Mouse (Mus musculus): ENCODE measurements around the gene Pkd1l2. TPM values are rescaled to one million over a fixed set of nuclear protein-coding genes. Genes with fewer than 3 reads are reported as not detected.

Gene Pkd1l2
- polyA plus RNA-seq, 1 experiment from 2014 or later = not detected

GRCm38 (mm10) chr8:117053135-117054079 is 28.8 kb downstream of the Pkd1l2 start:
- Histone ChIP-seq H3K27me3 (no peaks in the 10 kb centered on the region), H3K27ac (no peak overlapping the region), H3K4me2 (replicated peaks) (no peak overlapping the region), H3K36me3 (no peaks in the 10 kb centered on the region), H3K9me3 (replicated peaks) (no peaks in the 10 kb centered on the region), H3K4me1 (no peaks in the 10 kb centered on the region), H3K9ac (no peak overlapping the region), H3K4me3 (no peak overlapping the region)
- WGBS = 64% methylated on average over 12 of the region's 12 CpGs
- ATAC-seq (ENCODE audit: low FRiP score) = no peak

DNA sequence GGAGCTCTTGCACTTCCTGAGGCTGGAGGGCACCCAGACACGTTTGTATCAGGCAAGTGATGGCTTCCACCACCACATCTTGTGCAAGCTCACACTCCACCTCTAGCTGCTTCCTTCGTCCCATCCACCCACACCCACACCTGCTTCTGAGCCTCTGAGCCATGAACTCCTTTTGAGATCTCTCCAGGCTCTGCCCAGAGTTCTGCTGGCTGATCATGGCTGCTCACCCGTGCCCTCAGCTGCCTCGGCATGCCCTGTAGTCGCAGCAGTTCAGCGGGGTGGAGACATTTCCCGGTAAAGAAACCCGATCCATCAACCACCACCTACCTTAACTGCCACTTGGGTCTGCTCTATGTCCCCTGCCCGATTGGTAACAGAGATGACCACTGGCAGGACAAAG is 30.9 kb downstream of the Pkd1l2 start:
- H3K27ac ChIP-seq = no peak overlapping the region
- no peak for ATAC-seq (ENCODE audit: low FRiP score)
- no peaks in the 10 kb centered on the region for H3K36me3 ChIP-seq
- H3K9ac ChIP-seq = no peak overlapping the region
- no peak overlapping the region for H3K4me3 ChIP-seq
- H3K27me3 ChIP-seq = no peaks in the 10 kb centered on the region
- H3K4me2 ChIP-seq (replicated peaks) = no peak overlapping the region
- 64% methylated on average over 9 of the region's 9 CpGs for WGBS
- H3K4me1 ChIP-seq = no peaks in the 10 kb centered on the region
- H3K9me3 ChIP-seq (replicated peaks) = no peaks in the 10 kb centered on the region

GRCm38 (mm10) chr8:117050763-117051162 is 31.5 kb downstream of the Pkd1l2 start:
- WGBS = 87% methylated on average over 9 of the region's 9 CpGs
- H3K27ac ChIP-seq = no peak overlapping the region
- no peaks in the 10 kb centered on the region for H3K9me3 ChIP-seq (replicated peaks)
- no peak overlapping the region for H3K4me2 ChIP-seq (replicated peaks)
- H3K4me1 ChIP-seq = no peaks in the 10 kb centered on the region
- no peak overlapping the region for H3K9ac ChIP-seq
- no peak overlapping the region for H3K4me3 ChIP-seq
- no peaks in the 10 kb centered on the region for H3K27me3 ChIP-seq
- ATAC-seq (ENCODE audit: low FRiP score) = no peak
- no peaks in the 10 kb centered on the region for H3K36me3 ChIP-seq

GRCm38 (mm10) chr8:117049444-117049843 is 32.8 kb downstream of the Pkd1l2 start:
- no peaks in the 10 kb centered on the region for H3K9me3 ChIP-seq (replicated peaks)
- no peak overlapping the region for H3K4me3 ChIP-seq
- no peak overlapping the region for H3K27ac ChIP-seq
- H3K36me3 ChIP-seq = no peaks in the 10 kb centered on the region
- ATAC-seq (ENCODE audit: low FRiP score) = no peak
- no peak overlapping the region for H3K9ac ChIP-seq
- H3K4me1 ChIP-seq = no peaks in the 10 kb centered on the region
- H3K27me3 ChIP-seq = no peaks in the 10 kb centered on the region
- H3K4me2 ChIP-seq (replicated peaks) = no peak overlapping the region
- WGBS = 67% methylated on average over 7 of the region's 7 CpGs

GRCm38 (mm10) chr8:117043584-117043983 is 38.7 kb downstream of the Pkd1l2 start:
- no peak overlapping the region for H3K4me2 ChIP-seq (replicated peaks)
- WGBS = 97% methylated on average over 3 of the region's 3 CpGs
- no peaks in the 10 kb centered on the region for H3K36me3 ChIP-seq
- H3K9me3 ChIP-seq (replicated peaks) = no peaks in the 10 kb centered on the region
- no peak overlapping the region for H3K27ac ChIP-seq
- no peak overlapping the region for H3K4me3 ChIP-seq
- 0 out of 2 replicates have a peak, but pooled peaks cover 9% of the 10 kb centered on the region for H3K4me1 ChIP-seq
- H3K27me3 ChIP-seq = no peaks in the 10 kb centered on the region
- H3K9ac ChIP-seq = no peak overlapping the region
- no peak for ATAC-seq (ENCODE audit: low FRiP score)

DNA sequence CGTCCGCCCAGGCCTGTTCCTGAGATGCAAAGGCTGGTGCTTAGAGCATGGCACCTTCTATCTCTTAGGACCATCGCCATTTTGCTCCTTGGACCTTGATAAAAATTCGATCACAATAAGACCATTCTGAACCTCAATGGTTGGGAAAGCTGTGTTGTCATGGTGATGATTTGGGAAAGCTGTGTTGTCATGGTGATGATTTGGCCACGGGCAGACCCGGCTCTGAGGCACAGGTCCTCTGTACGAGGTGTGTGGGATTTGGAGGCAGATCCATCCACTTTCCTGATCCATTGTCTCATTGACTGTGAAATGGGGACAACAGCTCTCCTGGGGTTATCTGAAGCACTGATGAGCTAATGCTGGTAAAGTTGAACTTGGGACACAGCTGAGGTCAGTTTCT is 42.4 kb downstream of the Pkd1l2 start:
- 56% methylated on average over 7 of the region's 7 CpGs for WGBS
- ATAC-seq (ENCODE audit: low FRiP score) = no peak
- no peak overlapping the region for H3K27ac ChIP-seq
- 0 out of 2 replicates have a peak, but pooled peaks cover 9% of the 10 kb centered on the region for H3K4me1 ChIP-seq
- H3K27me3 ChIP-seq = no peaks in the 10 kb centered on the region
- H3K4me2 ChIP-seq (replicated peaks) = no peak overlapping the region
- no peak overlapping the region for H3K9ac ChIP-seq
- H3K9me3 ChIP-seq (replicated peaks) = no peaks in the 10 kb centered on the region
- H3K4me3 ChIP-seq = no peak overlapping the region
- H3K36me3 ChIP-seq = no peaks in the 10 kb centered on the region

DNA sequence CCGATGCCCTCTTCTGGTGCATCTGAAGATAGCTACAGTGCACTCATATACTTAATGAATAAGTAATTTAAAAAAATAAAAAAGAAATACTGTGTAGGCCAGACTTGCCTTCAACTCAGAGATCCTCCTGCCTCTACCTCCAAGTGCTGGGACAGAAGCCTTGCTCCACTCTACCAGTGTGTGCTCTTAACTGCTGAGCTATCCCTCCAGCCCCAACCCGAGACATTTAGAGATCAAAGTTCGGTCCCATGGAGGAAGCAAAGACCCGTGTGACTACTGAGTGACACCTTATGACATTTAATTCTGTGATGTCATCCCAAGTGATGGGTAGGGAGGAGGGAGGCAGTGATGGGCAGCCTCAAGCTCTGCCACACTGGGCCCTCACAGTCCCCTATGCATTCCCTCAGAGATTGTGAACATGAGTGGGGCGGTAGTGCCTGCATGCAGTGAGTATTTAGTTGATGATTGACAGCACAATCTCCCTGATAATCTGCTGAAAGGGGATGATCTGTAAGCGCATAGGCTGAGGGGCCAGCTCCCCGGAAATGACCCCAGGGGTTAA is 44.8 kb downstream of the Pkd1l2 start:
- Histone ChIP-seq H3K4me1 (0 out of 2 replicates have a peak, but pooled peaks cover 9% of the 10 kb centered on the region), H3K27me3 (no peaks in the 10 kb centered on the region), H3K4me2 (replicated peaks) (no peak overlapping the region), H3K9me3 (replicated peaks) (no peaks in the 10 kb centered on the region), H3K27ac (no peak overlapping the region), H3K4me3 (no peak overlapping the region), H3K36me3 (no peaks in the 10 kb centered on the region), H3K9ac (no peak overlapping the region)
- WGBS = 83% methylated on average over 7 of the region's 7 CpGs
- no peak for ATAC-seq (ENCODE audit: low FRiP score)

DNA sequence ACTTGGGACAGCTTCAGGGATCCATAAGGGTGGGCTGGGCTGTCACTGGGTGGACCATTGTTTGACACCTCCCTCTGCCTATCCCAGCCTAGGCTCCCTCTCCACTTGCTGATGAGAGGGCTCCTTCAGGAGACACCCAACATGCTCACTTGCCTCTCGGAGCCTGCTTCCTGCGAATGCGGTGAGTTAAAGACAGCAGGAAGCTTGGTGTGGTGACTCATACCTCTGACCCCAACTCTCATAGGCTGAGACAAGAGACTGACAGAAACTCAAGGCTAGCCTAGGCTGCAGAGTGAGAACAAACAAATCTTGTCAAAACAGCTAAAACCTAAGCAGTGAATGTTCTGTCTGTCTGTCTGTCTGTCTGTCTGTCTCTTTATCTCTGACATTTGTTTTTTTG is 48.9 kb downstream of the Pkd1l2 start:
- Histone ChIP-seq H3K4me2 (replicated peaks) (no peak overlapping the region), H3K4me1 (no peaks in the 10 kb centered on the region), H3K9ac (no peak overlapping the region), H3K9me3 (replicated peaks) (no peaks in the 10 kb centered on the region), H3K36me3 (no peaks in the 10 kb centered on the region), H3K27ac (no peak overlapping the region), H3K4me3 (no peak overlapping the region), H3K27me3 (no peaks in the 10 kb centered on the region)
- ATAC-seq (ENCODE audit: low FRiP score) = no peak
- WGBS = 87% methylated on average over 3 of the region's 3 CpGs

DNA sequence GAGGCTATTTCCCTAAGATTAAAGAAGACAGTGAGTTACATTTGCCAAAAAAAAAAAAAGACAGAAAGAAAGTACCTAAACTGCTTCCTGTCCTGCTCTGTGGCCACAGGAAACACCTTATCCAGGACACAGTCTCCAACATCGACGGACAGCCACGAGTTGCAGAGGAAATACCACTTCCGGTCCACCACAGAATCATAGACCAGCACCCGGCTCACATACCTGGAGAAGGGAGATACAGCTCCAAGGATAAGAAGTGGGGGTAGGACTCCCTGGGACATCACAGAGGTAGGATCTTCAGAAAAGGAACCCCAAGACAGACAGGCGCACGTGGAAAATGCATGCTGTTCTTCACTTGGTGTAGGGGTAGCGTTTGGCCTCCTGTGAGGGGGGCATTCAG is 49.6 kb downstream of the Pkd1l2 start:
- no peak overlapping the region for H3K4me3 ChIP-seq
- ATAC-seq (ENCODE audit: low FRiP score) = no peak
- 83% methylated on average over 8 of the region's 8 CpGs for WGBS
- H3K27ac ChIP-seq = no peak overlapping the region
- H3K9ac ChIP-seq = no peak overlapping the region
- no peaks in the 10 kb centered on the region for H3K4me1 ChIP-seq
- no peaks in the 10 kb centered on the region for H3K36me3 ChIP-seq
- H3K27me3 ChIP-seq = no peaks in the 10 kb centered on the region
- H3K4me2 ChIP-seq (replicated peaks) = no peak overlapping the region
- no peaks in the 10 kb centered on the region for H3K9me3 ChIP-seq (replicated peaks)

DNA sequence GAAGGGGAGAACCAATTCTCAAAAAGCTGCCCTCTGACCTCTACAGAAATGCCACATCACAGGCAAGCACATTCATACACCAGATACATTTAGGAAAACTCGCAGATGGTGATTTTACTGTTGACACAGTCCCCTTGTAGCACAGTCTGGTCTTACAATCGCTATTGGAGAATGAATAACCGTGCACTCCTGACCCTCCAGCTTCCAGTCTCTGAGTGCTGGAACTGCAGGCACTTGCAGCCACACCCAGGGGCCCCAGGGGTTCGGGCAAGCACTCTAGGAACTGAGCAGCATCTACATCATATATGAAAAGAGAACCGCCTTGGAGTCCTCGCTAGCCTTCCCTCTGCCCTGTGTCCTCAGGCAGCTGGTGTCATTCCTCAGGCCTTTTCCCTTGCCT is 50.8 kb downstream of the Pkd1l2 start:
- no peak for ATAC-seq (ENCODE audit: low FRiP score)
- WGBS = 67% methylated on average over 6 of the region's 6 CpGs
- H3K9ac ChIP-seq = no peak overlapping the region
- H3K4me1 ChIP-seq = no peaks in the 10 kb centered on the region
- H3K4me2 ChIP-seq (replicated peaks) = no peak overlapping the region
- H3K27me3 ChIP-seq = no peaks in the 10 kb centered on the region
- H3K9me3 ChIP-seq (replicated peaks) = no peaks in the 10 kb centered on the region
- H3K27ac ChIP-seq = no peak overlapping the region
- no peak overlapping the region for H3K4me3 ChIP-seq
- no peaks in the 10 kb centered on the region for H3K36me3 ChIP-seq

DNA sequence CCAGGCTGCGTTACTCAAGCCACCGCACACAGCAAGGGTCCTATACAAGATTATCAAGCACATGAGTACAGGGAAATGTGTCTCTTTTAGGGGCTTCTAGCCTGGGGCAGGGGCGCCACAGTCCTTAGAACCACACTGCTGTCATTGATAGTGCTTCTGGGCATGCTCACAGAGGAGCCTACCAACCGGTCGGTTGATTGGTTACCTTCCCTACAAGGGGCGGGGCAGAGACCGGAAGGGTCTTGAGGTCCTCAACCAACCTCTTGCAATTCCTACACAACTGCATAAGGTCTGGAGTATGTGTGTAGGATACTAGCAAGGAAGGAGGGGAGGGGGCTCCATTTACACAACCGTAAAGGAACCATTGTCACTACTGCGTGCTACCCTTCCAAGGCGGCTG is 53.6 kb downstream of the Pkd1l2 start:
- no peak for ATAC-seq (ENCODE audit: low FRiP score)
- 94% methylated on average over 10 of the region's 10 CpGs for WGBS
- Histone ChIP-seq H3K36me3 (no peaks in the 10 kb centered on the region), H3K4me2 (replicated peaks) (no peak overlapping the region), H3K4me3 (no peak overlapping the region), H3K27me3 (no peaks in the 10 kb centered on the region), H3K27ac (no peak overlapping the region), H3K4me1 (no peaks in the 10 kb centered on the region), H3K9ac (no peak overlapping the region), H3K9me3 (replicated peaks) (no peaks in the 10 kb centered on the region)

DNA sequence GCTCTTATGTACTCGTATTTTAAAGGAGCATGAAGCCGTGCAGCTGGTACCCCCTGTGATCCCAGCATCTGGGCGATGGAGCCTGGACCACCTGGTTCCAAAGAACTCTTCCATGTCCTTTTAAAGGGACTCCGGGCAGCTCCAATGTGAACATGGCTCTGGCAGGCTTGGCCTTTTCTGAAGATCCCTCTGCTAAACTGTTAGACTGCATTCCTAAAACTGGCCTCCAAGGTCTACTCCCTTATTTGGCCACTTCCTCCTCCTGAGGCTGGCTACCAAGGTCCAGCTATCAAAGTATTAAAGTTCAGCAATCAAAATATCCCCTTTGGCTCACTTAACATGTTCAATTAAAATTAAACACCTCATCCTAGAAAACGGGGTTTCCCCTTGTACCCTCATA is 54.6 kb downstream of the Pkd1l2 start:
- ATAC-seq (ENCODE audit: low FRiP score) = no peak
- H3K4me3 ChIP-seq = no peak overlapping the region
- no peak overlapping the region for H3K4me2 ChIP-seq (replicated peaks)
- no peaks in the 10 kb centered on the region for H3K4me1 ChIP-seq
- no peak overlapping the region for H3K9ac ChIP-seq
- H3K9me3 ChIP-seq (replicated peaks) = no peaks in the 10 kb centered on the region
- H3K27ac ChIP-seq = no peak overlapping the region
- no peaks in the 10 kb centered on the region for H3K27me3 ChIP-seq
- no peaks in the 10 kb centered on the region for H3K36me3 ChIP-seq
- WGBS = 90% methylated on average over 5 of the region's 5 CpGs

Data from hindbrain, embryonic 12.5 days (tissue).